Mouse (Mus musculus) heart, embryonic 14.5 days (tissue): Measurements from ENCODE around the gene Mamdc4. TPM values are rescaled to one million over a fixed set of nuclear protein-coding genes. Genes with fewer than 3 reads are reported as not detected.

ENCODE experiments used
- ATAC-seq: fragments of 200-750 bp; cut with Nextera tagmentation; 2 replicates; pipeline ENCODE4 v1.8.0; 2017; ENCODE audit warnings: low read depth, moderate TSS enrichment; ENCODE audit not compliant: insufficient number of reproducible peaks, insufficient read depth, low FRiP score
- H3K27ac ChIP-seq, 2 experiments: fragments of 200-500 bp in 1 of 2; fragments of 300-500 bp in 1 of 2; sonication (generic) in 1 of 2; replicated peaks in 1 of 2; 2 replicates each; pipeline ENCODE4 v1.5.1; 2012 to 2014; ENCODE audit warnings: low read depth in 2 of 2, low read length in 2 of 2, control low read depth in 1 of 2, mild to moderate bottlenecking in 1 of 2, mixed read lengths in 1 of 2; ENCODE audit not compliant: control insufficient read depth in 1 of 2, insufficient read depth in 1 of 2
- H3K27me3 ChIP-seq: fragments of 300-500 bp; sonication (generic); 2 replicates; pipeline ENCODE4 v1.6.1; 2014; ENCODE audit warnings: mild to moderate bottlenecking, low read length, control low read depth; ENCODE audit not compliant: control insufficient read depth, insufficient read depth
- H3K36me3 ChIP-seq: fragments of 300-500 bp; sonication (generic); 2 replicates; pipeline ENCODE4 v1.6.1; 2014; ENCODE audit warnings: mild to moderate bottlenecking, control low read depth, low read length, mixed read lengths; ENCODE audit not compliant: control insufficient read depth, insufficient read depth
- H3K4me1 ChIP-seq, 2 experiments: fragments of 200-500 bp in 1 of 2; fragments of 300-500 bp in 1 of 2; sonication (generic) in 1 of 2; 2 replicates each; pipeline ENCODE4 v1.6.1; 2012 to 2014; ENCODE audit warnings: low read length in 2 of 2, control low read depth in 1 of 2, mixed read lengths in 1 of 2; ENCODE audit not compliant: control insufficient read depth in 2 of 2, insufficient read depth in 2 of 2
- H3K4me2 ChIP-seq: fragments of 300-500 bp; sonication (generic); 2 replicates; pipeline ENCODE4 v1.6.1; 2014; ENCODE audit warnings: mild to moderate bottlenecking, low read length
- H3K4me3 ChIP-seq, 2 experiments: fragments of 200-500 bp in 1 of 2; fragments of 300-500 bp in 1 of 2; sonication (generic) in 1 of 2; 2 replicates each; pipeline ENCODE4 v1.5.1; 2012 to 2014; ENCODE audit warnings: low read length in 2 of 2, mild to moderate bottlenecking in 2 of 2, control low read depth in 1 of 2, low read depth in 1 of 2, moderate library complexity in 1 of 2; ENCODE audit not compliant: control insufficient read depth in 1 of 2, insufficient read depth in 1 of 2
- H3K9ac ChIP-seq: fragments of 300-500 bp; sonication (generic); 2 replicates; pipeline ENCODE4 v1.6.1; 2014; ENCODE audit warnings: mild to moderate bottlenecking, low read length
- H3K9me3 ChIP-seq: fragments of 300-500 bp; sonication (generic); 2 replicates; pipeline ENCODE4 v1.6.1; 2016; ENCODE audit warnings: low read length, control low read depth; ENCODE audit not compliant: control insufficient read depth
- WGBS: fragments of 180-500 bp; shearing (Covaris S2); extraction: QIAGEN DNeasy Blood & Tissue Kit; methylation state at CpG from one replicate; pipeline ENCODE4 v1.1.7; 2014; 5-methylcytosine and 5-hydroxymethylcytosine counted together
- polyA plus RNA-seq: library from polyadenylated mRNA; unstranded; fragments of >200 nt; fragmentation: Nextera tagmentation; extraction: Ambion mirVana; gene quantifications from 2 replicates; pipeline ENCODE4 v1.2.1, GENCODE M21; 2014

Gene Mamdc4
- polyA plus RNA-seq: 1.4 and 1.9 TPM in 2 replicates

DNA sequence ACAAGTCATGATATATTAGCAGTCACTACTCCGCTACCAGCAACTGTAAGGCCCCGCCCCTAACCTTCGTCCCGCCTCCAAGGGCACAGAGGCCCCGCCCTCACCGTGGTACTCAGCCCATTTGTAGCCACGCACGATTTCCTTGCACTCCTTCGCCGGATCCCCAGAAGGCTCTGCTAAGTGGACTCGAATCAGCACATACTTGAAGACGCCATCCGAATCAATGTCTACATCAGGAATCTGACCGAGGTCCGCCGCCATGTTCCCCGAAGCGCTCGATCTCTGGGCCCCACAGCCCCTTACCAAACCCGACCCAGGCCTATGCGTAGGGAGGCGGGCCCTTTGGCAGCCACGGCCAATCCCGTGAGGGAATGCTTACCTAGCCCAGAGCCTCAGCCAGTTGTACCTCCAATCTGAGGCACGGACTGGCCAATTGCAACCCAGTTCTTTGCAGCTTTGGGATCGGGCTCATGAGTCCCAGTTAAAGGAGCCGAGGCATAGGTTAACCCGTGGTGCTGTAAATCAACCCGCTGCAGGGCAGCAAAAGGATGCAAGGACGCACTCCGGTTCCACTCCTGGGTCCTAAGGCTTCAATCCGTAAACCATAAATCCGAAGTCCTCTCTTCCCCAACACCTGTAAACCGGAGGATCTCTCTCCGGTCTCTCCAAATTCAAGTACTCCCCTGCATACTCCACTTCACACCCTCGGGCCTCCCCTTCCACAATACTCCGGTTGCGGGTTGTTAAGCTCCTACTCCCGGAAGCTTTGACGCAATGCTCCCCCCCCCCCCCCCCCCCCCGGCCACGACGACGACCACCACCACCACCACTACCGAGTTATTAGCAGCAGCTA is at the start of gene Mamdc4, which contains the start of gene Phpt1:
TSS of gene Mamdc4 (minus strand) at position 267 of the 853 bp plus-strand sequence.
TSS of gene Phpt1 (minus strand) at position 646 of the 853 bp plus-strand sequence.
- under 1% methylated on average over 44 of the region's 45 CpGs for WGBS
- Histone ChIP-seq H3K27ac (peak within 1 kb of the TSS; percentile 84 to 94), H3K4me1 (peaks cover 27 to 44% of the 10 kb centered on the region in 2 experiments), H3K36me3 (peaks cover 21% of the 10 kb centered on the region), H3K9ac (peak within 1 kb of the TSS; percentile 69), H3K4me2 (peak within 1 kb of the TSS; percentile 70), H3K27me3 (peaks cover 39% of the 10 kb centered on the region), H3K9me3 (no peaks in the 10 kb centered on the region), H3K4me3 (peak within 1 kb of the TSS; percentile 52 to 81)
- ATAC-seq: peak; percentile 96

DNA sequence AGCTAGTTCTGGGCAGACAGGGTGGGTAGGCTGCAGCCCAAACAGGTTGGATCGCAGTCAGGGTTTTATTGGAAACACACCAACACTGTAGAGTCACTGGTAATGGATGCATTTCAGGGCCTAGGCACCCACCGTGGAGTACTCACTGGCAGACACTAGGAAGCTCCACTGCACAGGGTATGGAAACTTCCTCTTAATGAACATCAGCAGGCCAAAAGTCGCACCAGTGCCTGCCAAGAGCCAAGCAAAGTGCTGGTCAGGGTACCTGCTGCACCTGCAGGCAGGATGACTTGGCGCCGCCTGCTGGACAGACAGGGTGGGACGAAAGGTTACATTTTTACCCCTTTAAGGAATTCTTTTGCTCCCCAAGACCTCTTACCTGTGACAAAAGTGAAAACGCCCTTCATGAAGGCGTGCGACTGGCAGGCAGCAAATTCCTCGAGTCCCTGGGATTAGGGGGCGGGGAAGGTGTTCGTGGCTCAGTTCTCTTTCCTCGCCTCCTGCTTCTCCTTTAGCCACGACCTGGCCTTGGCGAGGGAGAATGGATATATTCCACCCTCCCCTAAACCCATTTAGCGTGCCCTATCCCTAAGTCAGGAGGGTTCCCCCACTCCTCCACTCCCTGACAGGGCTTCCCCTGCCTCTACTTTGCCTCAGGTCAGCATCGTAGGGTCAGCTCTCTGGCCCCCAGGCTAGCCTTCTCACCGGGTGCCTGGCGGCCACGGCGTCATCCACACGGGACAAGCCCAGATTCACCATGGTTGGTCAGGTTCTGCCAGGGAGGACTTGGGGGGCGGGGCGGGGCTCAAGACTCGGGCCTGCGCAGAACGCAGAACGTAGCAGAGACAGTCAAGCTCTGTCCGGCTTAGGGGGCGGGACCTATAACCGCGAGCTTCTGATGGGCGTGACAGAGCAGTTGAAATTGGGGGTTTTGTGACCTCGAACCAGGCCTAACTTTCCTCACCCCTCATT is 46.9 kb upstream of the Mamdc4 start, which contains the start of gene Tmem141:
TSS of gene Tmem141 (minus strand) at position 777 of the 972 bp plus-strand sequence.
- Histone ChIP-seq H3K9me3 (no peaks in the 10 kb centered on the region), H3K9ac (peak within 1 kb of the TSS; percentile 69), H3K4me2 (peak within 1 kb of the TSS; percentile 89), H3K4me3 (peak within 1 kb of the TSS; percentile 43 to 64), H3K27me3 (peaks cover 27% of the 10 kb centered on the region), H3K36me3 (no peaks in the 10 kb centered on the region), H3K27ac (peak within 1 kb of the TSS; percentile 42 to 53; a peak in 3 of 4 replicates), H3K4me1 (peaks cover 0 to 7% of the 10 kb centered on the region in 2 experiments; a peak in 2 of 4 replicates)
- 7% methylated on average over 34 of the region's 34 CpGs for WGBS
- ATAC-seq: peak; percentile 75

DNA sequence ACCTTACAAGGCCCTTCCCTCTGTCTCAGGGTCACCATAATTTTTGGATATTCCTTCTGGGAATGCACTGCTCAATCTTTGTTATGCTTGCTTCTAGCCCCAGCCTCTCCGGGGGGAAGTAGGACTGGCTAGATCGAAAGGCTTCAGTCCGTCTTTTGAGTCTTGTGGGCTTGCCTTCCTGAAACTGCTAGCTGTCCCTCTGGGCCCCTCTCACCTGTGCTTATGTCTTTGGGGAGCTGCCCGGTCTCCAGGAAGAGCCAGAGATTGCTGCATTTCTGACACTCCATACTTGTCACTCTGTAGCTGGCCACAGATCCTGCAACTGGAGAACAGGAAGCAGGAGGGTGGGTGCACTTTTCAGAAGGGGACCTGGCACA is 46.2 kb upstream of the Mamdc4 start:
- H3K9me3 ChIP-seq: no peaks in the 10 kb centered on the region
- WGBS: 86% methylated on average over 4 of the region's 4 CpGs
- 0 out of 2 replicates have a peak overlapping the region, but pooled peaks have one; percentile 69 for H3K9ac ChIP-seq
- no peak overlapping the region for H3K27ac ChIP-seq
- ATAC-seq: no peak
- no peaks in the 10 kb centered on the region for H3K36me3 ChIP-seq
- no peak overlapping the region for H3K4me3 ChIP-seq
- H3K4me2 ChIP-seq: peak overlapping the region; percentile 89
- H3K4me1 ChIP-seq: peaks cover 0 to 7% of the 10 kb centered on the region in 2 experiments; a peak in 2 of 4 replicates
- peaks cover 34% of the 10 kb centered on the region for H3K27me3 ChIP-seq

DNA sequence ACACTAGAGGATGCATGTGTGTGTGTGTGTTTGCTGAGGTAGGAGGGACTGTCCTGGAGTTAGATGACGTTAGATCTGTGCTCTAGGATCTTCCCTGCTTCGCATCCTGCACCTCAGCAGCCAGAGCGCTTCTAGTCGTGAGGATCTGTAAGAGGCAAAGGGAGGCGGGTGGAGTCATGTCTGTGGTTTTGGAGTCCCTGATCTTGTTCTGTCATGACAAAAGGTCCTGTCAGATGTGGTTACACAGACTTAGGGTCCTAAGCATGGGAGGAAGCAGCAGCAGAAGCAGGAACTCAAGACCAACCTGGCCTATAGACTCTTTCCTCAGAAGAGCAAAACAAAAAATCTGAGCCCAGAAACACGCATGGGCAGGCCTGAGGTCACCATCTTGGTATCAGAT is 45.7 kb upstream of the Mamdc4 start:
- H3K4me2 ChIP-seq: no peak overlapping the region
- no peak overlapping the region for H3K4me3 ChIP-seq
- peaks cover 0 to 7% of the 10 kb centered on the region in 2 experiments; a peak in 2 of 4 replicates for H3K4me1 ChIP-seq
- no peak overlapping the region for H3K27ac ChIP-seq
- peaks cover 38% of the 10 kb centered on the region for H3K27me3 ChIP-seq
- H3K36me3 ChIP-seq: no peaks in the 10 kb centered on the region
- WGBS: 71% methylated on average over 6 of the region's 6 CpGs
- H3K9ac ChIP-seq: no peak overlapping the region
- no peaks in the 10 kb centered on the region for H3K9me3 ChIP-seq
- ATAC-seq: no peak

DNA sequence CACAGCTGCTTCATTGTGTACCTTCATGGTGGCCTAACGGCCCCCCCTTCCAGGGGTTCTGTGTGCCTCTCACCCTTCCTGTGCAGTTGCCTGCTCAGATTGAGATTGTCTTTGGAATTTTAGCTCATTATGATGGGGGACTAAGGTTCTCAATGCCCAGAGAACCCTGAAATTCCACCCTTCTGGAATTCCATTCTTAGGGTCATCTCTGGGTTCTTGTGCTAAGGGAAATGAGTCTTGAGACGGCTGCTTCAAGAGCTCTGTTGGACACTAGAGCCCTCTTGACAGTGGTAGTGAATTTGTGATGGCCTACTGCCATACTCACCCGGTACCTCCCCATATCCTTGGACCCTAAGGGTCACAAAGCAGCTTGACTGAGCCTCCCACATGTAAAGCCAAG is 42.9 kb upstream of the Mamdc4 start, which contains the start of gene Ccdc183:
TSS of gene Ccdc183 (minus strand) at position 101 of the 400 bp plus-strand sequence.
- Histone ChIP-seq H3K9ac (no peak within 1 kb of the TSS), H3K4me1 (peaks cover 0 to 7% of the 10 kb centered on the region in 2 experiments; a peak in 2 of 4 replicates), H3K27me3 (peaks cover 56% of the 10 kb centered on the region), H3K4me3 (no peak within 1 kb of the TSS), H3K36me3 (no peaks in the 10 kb centered on the region), H3K27ac (no peak within 1 kb of the TSS), H3K4me2 (peak within 1 kb of the TSS; percentile 43; the same call in 1 of the 2 replicates), H3K9me3 (no peaks in the 10 kb centered on the region)
- WGBS: 70% methylated on average over 3 of the region's 3 CpGs
- no peak for ATAC-seq

DNA sequence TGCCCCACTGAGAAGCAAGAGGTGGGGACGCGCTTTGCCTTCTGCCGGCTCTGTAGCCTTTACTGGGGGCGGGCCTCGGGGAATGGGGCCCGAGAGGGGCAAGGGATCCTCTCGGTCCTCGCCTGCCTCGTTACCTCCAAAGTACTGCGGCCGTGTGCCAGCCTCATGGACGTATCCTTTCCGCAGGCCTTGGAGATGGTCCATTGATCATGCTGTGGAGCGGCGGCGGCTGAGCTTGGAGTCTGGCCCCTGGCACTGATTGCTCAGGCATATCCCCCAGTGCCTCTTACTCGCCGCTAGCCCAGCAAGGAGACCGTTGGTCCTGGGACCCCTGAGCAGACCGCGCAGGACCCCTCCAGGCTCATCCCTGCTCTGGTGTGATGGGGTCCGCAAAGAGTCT is 41.8 kb upstream of the Mamdc4 start:
- 0 out of 4 replicates have a peak overlapping the region, but pooled peaks of 1 of the 2 experiments have one; percentile 9 for H3K4me3 ChIP-seq
- 13% methylated on average over 22 of the region's 22 CpGs for WGBS
- H3K9ac ChIP-seq: no peak overlapping the region

More for the DNA sequence above, 41.8 kb upstream of the Mamdc4 start:
- H3K4me1 ChIP-seq: peaks cover 0 to 3% of the 10 kb centered on the region in 2 experiments; a peak in 2 of 4 replicates
- no peaks in the 10 kb centered on the region for H3K36me3 ChIP-seq
- no peak for ATAC-seq
- H3K9me3 ChIP-seq: no peaks in the 10 kb centered on the region
- peaks cover 56% of the 10 kb centered on the region for H3K27me3 ChIP-seq
- H3K27ac ChIP-seq: no peak overlapping the region
- H3K4me2 ChIP-seq: peak overlapping the region; percentile 43
